Mouse (Mus musculus) kidney, postnatal 10 days (tissue): ENCODE results near the gene Frem1.

Experiments used
- DNase-seq: peaks from one replicate; pipeline ENCODE4 v3.0.0; 2021; ENCODE audit warnings: mixed read lengths

The Frem1 gene

GRCm38 (mm10) chr4:82921962-82922361 lies 130.2 kb downstream of the Frem1 start:
- DNase-seq: no peak

GRCm38 (mm10) chr4:82918625-82919024 lies 133.5 kb downstream of the Frem1 start:
- DNase-seq: no peak

- no peak for DNase-seq
Measured at GRCm38 (mm10) chr4:82916678-82917050, 135.5 kb downstream of the Frem1 start.

DNA sequence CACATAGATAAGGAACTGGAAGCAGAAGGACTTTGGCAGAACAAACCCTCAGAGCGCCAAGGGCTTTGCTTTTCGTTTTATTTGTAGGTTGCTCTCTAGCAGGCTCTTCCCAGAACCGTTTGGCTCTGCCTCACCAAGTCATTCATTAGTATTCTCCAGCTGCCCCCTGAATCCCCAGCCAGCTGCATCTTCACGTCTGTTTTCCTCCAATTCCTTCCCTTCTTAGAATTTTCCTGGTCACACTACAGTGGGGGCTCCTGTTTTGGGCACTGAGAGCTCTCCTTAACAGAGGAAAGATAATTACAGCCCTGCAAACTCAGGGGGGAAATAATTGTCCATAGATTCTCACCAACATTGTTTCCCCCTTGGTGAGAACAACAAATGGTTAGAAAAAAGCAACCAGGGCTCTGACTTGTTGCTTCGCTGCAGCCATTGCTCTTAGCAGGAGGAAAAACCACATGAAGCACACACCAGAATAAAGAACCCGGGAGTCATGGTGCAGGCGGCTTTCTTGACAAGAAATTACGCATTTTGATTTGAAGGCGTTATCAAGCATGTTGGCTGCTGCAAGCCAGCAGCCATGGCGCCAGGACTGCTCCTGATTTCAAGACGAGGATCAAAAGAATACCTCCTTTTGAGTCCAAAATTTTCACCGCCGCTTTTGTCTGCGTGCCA lies 136.0 kb downstream of the Frem1 start:
- DNase-seq: no peak

DNA sequence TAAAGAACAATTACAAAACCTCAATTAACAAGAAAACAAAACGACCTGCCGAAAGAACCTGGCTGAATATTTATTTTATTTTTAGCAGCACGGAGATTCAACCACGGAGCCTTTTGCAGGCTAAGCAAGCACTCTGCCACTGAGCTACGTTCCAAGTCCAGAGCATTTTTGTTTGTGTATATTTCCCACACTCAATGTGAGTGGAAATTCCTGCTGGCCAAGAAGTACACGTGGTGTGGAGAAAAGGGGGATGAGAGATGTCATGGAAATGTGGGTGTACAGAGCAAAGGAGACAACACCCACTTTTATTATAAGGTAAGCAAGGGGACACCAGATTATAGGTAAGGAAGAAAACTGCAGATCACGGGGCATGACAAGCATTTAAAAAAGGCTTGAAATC lies 136.6 kb downstream of the Frem1 start:
- no peak for DNase-seq

- no peak for DNase-seq
Measured at GRCm38 (mm10) chr4:82914601-82915143, 137.5 kb downstream of the Frem1 start.

DNA sequence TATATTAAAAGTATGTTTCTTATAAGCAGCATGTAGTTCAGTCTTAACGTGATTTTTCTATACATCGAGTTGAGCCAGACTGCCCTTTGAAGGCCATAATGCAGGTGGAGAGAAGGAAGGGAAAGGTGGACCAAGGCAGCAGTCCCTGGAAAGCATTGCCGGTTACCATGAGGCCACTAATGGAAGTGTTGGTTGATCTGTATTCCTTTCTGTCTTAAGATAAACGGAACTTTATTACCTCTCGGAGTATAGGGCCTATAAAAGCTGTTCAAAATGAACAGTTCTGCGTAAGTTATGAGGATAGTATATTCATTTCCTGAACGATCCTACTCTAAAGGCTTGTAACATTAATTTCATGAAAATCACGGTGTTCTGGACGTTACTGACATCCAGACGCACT lies 156.9 kb downstream of the Frem1 start:
- no peak for DNase-seq

GRCm38 (mm10) chr4:82892247-82892646 lies 159.9 kb downstream of the Frem1 start:
- DNase-seq: no peak

DNA sequence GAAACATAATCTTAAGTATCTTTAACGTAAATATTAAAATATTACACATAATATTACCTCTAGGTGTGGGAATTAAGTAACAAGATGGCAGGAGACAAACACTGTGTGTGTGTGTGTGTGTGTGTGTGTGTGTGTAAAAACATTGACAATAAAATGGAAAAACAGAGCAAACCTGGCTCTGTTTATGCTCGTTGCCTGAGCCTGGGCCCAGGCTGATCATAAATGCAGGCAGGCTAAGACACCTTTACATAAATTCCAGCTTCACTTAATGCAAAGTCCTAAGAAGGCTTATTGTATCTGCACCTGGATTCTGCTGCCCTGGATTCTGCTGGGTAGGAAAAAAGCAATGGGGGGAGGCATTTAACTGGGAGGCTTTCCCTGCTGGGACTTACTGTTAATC lies 160.6 kb downstream of the Frem1 start:
- no peak for DNase-seq

- DNase-seq: peak; percentile 14
Measured at GRCm38 (mm10) chr4:82891049-82891448, 161.1 kb downstream of the Frem1 start.

DNA sequence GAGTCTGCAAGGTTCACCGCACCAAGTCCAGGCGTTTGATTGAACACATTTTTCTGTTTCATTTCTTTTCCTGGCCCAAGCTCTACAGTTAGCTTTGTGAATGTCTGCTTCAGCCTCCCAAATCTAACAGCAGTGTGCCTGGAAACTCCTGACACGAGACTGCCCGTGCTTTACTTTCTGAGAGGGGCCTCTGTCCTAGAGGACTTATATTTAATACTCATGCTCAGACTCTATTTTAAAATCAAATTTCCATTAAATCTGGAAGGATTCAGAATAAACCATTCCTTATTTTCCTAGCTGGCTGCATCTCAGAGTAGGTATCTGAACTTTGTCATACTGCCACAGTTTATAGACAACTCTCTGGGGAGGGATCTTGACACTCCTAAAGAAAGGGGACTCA lies 161.6 kb downstream of the Frem1 start:
- DNase-seq: no peak

- no peak for DNase-seq
Measured at GRCm38 (mm10) chr4:82886148-82886547, 166.0 kb downstream of the Frem1 start.

DNA sequence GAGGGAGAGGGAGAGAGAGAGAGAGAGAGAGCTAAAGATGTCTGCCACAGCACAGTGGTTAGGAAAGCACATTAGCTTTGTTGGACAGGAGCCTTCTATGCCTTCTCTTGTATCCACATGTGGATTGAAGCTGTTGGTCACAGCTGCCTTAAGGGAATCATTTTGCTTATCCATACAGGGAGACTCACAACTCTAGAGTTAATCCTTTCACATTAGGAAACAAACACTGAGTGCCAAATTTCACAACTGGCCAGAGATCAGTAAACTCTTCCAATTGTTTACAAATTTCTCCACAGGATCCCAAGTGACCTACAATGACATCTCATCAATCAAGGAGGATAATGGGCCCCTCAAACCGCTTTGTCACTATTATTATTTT lies 166.6 kb downstream of the Frem1 start:
- no peak for DNase-seq

DNA sequence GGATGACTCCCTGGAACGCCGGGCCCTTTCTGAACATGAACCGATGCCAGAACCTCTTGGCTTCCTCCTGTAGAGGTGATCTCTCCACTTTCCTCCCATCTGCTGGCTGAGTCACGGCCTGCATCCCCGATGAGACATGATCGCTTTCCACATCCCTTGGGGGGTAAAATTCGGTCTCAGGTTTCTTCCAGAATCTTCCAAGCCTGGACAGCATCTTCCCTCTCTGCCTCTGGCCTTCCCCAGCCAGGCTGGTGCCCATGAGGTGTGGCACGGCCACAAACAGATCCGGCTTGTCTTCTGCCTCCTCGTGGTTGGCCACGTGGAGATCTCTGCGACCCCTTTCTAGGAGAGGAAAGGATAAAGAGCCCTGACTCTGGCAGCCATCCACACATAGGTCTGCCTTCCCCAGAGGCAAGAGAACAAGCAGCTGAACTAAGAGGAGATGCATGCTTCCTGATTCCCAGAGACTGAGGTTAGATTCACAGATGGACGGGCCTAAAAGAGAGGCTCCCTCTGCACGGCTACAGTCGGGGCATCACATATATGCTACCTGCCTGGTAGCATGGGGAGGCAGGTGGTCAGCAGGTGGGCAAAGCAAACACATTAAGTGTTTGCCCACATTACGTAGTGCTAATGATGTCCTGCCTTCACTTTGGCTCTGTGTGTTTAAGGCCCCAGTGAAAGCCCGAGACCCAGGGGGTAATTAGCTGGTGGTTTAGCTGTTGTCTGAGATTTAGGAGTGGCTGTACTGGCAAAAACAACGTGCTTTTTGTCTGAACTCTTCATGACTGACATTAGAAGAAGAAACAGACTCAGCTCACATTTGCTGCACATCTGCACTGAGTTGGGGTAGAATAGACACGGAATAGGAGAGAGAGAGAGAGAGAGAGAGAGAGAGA lies 167.3 kb downstream of the Frem1 start, which contains the start of gene Cer1:
Gene Cer1 (minus strand): TSS at position 513 of the 899 bp plus-strand sequence.
- DNase-seq: no peak

DNA sequence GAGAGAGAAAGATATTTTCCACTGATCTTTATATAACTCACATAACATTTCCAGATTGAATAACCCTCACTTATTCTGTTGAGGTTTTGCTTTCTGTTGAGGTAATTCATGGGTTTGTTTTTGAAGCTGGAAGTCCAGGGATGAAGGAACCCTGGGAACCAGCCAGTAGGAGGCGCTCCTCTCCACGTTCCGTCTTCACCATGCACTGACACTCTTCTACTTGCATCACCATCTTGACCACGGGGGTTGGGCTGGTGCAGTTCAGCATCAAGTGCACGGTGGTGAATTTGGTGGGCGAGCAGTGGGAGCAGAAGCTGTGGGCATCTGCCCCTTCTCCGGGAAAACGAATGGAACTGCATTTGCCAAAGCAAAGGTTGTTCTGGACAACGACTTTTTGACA lies 169.6 kb downstream of the Frem1 start:
- no peak for DNase-seq

DNA sequence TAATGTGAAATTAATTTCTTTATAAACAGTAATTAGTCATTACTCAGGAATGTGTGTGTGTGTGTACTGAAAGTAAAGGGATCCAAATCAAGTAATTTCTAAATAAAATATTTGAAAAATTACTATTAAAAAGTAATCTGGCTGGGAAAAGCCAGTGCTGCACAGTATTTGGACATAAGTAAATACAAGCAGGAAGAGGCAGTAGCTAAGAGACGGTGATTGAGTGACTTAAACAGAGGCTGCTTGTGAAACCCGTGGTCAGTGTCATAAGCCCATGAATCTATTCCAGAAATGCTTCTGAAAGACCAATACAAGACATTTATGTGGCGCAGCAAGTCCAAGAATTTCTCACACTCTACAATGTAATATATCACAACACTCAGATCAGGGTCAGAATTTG lies 170.8 kb downstream of the Frem1 start:
- DNase-seq: no peak

DNA sequence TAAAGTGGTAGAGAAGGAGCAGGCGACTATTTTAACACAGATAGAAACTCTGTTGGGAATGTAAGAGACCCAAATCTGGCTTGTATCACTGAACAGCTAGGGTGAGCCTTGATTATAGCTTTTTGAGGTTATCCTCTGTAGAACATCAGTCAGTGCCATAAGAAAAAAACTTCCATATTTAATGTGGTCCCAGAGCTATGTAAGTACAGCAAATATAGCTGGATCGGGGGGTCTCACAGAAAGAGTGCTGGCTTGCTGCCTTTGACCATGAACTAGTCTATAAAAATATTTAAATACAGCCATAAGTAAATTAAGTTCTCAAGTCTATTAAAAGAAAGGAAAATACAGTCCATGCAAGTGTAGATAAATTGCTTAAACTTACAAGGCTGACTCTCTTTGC lies 171.9 kb downstream of the Frem1 start:
- DNase-seq: no peak

DNA sequence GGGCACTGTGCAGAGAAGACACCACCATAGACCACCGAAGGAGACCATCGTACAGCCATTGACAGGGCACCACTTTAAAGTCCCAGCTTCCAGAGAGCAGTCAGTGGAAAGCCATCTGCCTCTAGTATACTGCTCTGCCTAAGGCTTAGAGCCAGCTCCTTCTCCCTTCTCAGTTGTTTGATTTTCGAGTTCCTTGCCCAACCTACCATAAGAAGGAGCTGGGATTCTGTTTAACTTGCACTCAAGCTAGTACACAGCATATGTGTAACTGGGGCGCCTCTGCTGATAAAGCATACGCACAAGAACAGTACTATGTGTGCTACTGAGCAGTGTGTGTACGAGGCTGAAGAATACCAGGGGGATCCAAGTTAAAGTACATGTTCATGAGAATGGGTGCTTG lies 173.0 kb downstream of the Frem1 start:
- no peak for DNase-seq

- no peak for DNase-seq
Measured at GRCm38 (mm10) chr4:82876656-82877055, 175.5 kb downstream of the Frem1 start.

DNA sequence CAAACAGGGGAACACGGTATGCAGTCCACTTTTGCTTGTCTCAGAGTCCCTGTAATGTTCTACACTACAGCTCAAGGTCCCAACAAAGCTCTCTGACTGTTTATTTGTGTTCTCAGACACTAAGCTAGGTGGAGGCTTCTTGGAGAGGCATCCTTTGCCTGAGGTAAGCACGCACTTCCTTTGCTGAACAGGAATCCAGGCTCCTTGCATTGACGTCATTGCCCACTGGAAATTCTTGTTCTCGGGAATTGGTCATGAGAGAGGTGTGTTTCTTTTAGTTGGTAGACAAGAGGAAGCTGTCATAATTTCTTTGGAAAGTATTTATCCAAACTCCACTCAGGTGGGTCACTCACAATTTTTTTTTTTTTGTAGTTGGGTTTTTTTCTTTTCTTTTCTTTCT lies 176.6 kb downstream of the Frem1 start:
- DNase-seq: no peak

DNA sequence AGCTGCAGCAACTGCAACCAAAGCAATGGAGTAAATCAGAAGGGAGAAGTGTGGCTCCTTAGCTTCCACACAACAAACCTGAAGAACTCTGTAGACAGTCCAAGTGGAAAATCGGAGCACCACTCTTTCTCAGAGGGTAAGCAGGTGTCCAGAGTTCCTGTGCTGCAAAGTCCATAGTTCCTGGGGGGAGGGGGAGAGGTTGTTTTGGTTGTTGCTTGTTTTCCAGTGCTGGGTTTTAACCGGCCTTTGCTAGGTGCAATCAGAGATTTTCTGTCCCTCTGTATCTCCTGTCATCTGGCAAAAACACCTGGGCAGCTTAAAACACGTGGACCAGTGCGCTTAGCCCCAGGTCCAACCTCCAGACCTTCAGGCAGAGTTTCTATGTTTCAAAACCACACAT lies 177.3 kb downstream of the Frem1 start:
- peak; percentile 14 for DNase-seq

DNA sequence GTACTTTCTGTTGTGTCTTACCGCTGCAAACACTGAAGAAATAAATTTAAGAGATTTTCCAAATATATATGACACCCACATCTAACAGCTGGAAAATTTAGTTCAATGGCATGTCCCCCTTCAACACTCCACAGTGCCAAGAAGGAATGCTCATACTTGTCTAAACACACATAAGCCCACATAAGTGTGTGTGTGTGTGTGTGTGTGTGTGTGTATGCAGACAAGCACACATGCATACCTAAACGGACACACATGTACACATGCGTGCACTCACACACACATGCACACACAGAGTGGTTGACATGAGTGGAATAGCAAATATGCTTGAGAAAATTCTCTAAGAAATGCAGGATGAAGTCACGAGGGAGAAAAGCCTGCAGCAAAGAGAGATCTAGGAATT lies 179.6 kb downstream of the Frem1 start:
- DNase-seq: no peak

DNA sequence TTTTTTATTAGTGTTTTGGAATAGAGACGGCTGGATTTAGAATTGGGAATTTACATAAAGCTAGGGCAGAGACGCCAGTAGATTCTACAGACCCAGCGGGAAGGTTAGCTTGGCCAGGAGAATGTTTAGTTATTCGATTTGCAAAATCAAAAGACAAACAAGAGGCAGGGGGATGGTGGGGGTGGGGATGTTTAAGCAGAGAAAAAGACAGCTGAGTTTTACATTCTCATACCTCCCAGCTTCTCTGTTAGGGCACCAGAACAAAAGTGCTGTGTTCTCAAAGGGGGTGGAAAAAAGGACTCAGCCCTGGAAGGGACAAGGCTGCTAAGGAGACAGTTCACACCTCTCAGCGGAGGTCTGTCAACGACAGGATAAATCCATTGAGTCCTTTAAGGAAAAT lies 180.0 kb downstream of the Frem1 start:
- DNase-seq: no peak

- DNase-seq: no peak
Measured at GRCm38 (mm10) chr4:82870931-82871330, 181.2 kb downstream of the Frem1 start.
